Mouse (Mus musculus) hindlimb bud, embryonic 11.5 days (tissue): ENCODE results near the gene Fam228b.
"Not testable (repeated sequence)": the region's sequence is repeated elsewhere in the genome, so short reads cannot be mapped to it uniquely, and the experiment has no call there.

Experiments used
- DNase-seq: peaks from one replicate; pipeline ENCODE4 v3.0.0-alpha.2; 2012; ENCODE audit warnings: low read depth, low spot score; ENCODE audit errors: extremely low spot score

Gene Fam228b

DNA sequence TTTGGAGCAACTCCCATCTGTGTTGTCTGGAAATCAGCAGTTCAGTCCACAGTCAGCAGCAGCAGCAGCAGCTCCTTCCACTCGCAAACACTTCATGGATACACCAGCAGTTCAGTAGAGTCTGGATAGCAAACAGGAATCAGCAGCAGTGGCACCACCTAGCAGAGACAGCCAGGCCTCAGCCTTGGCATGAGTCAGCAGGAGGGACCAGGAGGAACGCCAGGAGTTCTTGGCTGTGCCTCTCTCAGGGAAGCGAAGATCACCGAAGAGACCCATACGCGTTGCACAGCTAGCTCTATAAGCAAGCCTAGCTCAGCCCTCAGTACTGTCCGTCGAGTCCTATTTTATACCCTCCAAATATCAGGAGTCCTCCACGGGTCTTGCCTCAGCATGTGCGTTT is 24.6 kb downstream of the Fam228b start:
- no peak for DNase-seq

DNA sequence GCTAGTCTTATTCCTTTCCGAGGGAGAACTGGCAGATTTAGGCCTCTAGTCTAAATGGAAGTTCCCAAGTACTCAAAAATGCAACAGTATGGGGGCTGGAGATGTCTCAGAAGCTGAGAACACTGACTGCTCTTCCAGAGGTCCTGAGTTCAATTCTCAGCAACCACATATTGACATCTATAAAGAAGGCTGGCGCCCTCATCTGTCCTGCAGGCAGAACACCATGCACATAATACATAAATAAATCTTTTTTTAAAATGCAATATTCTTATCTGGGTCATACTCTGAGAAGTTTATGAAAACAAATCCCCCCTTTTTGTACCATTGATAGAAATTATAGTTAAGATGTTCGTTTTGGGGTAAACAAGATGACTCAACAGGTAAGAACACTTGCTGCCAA is 26.9 kb downstream of the Fam228b start:
- DNase-seq = no peak

- DNase-seq = no peak
These were observed 28.2 kb downstream of the Fam228b start for GRCm38 (mm10) chr12:4740823-4741222.

DNA sequence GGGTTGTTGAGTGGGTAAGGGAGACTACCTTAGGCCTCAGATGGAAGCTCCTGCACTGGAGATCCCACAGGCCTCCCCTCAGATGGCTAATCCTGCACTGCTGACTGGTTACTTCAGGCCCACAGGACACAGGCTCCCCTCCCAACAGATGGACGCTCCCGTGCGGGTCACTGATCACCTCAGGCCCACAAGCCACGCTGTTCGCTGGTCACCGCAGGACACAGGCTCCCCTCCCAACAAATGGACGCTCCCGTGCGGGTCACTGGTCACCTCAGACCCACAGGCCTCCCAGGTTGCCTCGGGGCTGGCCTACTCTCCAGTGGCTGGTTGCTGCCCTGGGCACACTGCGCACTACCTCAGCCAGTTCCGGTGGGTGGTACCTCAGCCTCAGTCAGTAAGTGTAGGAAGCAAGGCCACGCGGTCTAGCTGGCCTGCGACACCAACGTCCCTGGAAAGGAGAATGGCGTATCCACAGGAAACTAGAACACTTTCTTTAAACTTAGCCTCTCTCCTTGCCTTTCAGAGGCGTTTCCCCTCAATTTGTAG is 31.0 kb downstream of the Fam228b start, which contains the start of gene Fam228a:
Fam228a (minus strand) TSS at position 400 of the 546 bp plus-strand sequence.
- no peak for DNase-seq

- no peak for DNase-seq
These were observed 36.7 kb downstream of the Fam228b start for GRCm38 (mm10) chr12:4732332-4732731.

- no peak for DNase-seq
These were observed 37.4 kb downstream of the Fam228b start for GRCm38 (mm10) chr12:4731629-4732028.

- no peak for DNase-seq
These were observed 39.9 kb downstream of the Fam228b start for GRCm38 (mm10) chr12:4729165-4729564.

GRCm38 (mm10) chr12:4719762-4720754 is 49.0 kb downstream of the Fam228b start:
- no peak for DNase-seq

- no peak for DNase-seq
These were observed 49.9 kb downstream of the Fam228b start for GRCm38 (mm10) chr12:4719066-4719761.

DNA sequence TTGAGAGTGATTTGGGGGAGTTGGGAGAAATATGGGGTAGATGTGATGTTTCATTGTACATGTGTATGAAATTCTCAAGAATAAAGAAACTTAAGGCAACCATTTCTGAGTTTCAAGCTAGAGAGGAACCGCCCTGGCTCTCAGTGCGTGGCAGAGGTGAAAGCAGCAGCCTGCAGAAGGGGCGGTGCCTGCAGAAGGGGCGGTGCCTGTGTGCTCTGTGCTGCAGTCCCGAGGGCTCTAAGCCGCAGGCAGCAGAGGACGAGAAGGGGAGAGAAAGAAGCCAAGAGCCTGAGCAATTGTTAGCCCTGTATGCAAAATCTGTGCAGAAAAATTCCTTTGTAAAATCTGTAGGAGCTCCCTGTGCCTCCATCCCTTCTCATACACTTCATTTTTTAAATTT is 51.6 kb downstream of the Fam228b start:
- DNase-seq = no peak

- no peak for DNase-seq
These were observed 53.5 kb downstream of the Fam228b start for GRCm38 (mm10) chr12:4715606-4716005.

DNA sequence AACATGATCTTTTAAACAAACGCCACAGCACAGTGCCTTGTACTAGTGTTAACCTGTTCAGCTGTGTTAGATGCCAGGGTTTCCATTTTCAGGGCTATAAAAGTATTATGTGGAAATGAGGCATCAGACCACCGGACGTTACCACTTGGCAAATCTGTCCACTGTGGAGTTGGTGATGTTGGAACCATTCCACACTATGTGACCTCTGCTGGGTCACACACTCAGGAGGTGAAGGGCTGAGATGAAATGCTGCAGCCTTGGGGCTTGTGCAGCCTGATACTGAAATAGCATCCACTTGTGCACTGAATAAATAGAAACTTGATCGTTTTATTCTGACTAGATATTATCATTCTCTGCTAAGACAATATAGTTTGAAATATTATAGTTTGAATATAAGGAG is 55.7 kb downstream of the Fam228b start:
- DNase-seq = no peak

DNA sequence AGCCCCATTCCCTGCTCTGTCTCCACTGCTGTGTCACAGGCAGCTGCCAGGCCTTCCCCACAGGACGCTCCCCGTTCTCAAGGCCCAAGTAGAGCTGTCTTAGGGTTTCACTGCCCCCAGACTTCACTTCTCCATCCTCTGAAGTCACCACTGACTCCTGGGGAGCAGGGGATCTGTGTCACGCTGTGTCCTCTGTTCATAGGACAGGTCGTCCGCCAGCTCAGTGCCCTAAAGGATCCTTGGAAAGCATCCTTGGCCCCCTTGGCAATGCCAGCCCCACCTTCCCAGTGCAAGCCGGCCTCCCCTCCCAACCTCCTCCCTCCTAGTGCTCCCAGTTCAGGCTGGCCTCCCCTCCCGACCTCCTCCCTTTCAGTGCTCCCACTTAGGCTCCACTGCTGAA is 59.1 kb downstream of the Fam228b start:
- no peak for DNase-seq

DNA sequence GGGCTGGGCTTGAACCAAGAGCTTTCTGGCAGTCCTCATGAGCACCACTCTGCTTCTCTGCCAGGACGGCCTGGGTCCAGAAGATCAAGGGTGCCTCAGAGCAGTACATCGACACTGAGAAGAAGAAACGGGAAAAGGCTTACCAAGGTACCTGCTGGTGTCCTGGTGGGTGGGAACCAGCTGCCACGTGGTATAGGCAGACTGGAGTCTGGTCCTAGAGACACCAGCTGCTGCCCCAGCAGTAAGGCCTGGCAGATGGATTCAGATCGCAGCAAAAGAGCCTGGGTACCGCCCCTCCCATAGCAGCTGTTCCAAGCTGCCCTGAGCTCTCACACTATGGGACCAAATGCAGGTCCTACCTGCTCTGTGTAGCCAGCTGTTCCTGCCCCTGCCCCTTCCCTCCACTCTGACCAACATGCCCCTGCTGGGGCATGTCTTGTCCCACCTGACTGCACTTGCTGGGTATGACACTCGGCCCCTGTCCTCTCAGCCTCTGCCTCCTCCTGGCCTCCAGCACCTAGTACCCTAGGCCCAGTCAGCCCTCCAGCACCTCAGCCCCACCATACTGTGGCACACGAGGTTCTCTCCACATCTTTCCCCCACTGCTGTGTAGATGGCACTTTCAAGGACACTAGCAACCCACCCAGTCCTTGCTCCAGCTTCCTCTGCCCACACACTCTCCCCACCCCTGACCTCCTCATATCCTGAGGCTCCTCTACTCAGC is 60.0 kb downstream of the Fam228b start:
- DNase-seq = no peak

DNA sequence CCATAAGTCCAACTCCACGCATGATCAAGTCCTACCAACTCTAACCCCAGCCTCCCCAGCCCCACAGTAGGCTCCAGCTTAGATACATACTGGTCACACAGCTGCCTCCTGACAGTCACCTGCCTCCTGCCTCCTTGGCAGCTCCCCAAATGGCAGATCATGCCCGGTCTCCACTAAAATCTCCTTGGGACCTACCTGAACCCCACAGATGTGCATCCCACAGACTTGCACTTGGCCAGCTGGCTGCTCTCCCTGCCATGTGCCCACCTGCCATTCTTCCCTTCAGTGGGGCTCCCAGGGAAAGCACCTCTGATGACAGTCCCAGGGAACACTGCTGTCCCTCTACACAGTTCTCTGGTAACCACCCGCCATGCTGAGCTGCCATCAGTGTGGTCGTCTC is 60.8 kb downstream of the Fam228b start:
- DNase-seq = no peak

DNA sequence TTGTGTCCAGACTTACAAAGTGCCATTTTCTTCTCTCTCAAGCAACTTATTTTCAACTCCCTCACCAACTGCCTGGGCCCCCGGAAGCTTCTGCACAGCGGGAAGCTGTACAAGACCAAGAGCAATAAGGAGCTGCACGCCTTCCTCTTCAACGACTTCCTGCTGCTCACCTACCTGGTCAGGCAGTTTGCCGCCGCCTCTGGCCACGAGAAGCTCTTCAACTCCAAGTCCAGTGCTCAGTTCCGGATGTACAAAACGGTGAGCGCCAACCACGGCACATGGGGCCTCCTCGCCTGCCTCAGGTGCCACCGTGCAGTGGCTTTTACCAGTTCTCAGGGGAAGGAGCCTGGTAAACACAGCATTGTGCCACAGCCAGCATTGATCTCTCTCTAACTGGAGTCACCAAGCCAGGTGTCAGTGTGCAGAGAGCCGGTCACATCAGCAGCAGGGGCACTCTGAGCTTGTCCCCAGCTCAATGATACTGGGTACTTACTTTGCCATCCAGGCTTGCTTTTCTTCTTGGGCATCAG is 61.5 kb downstream of the Fam228b start:
- DNase-seq = no peak

GRCm38 (mm10) chr12:4706901-4707300 is 62.2 kb downstream of the Fam228b start:
- DNase-seq = no peak

DNA sequence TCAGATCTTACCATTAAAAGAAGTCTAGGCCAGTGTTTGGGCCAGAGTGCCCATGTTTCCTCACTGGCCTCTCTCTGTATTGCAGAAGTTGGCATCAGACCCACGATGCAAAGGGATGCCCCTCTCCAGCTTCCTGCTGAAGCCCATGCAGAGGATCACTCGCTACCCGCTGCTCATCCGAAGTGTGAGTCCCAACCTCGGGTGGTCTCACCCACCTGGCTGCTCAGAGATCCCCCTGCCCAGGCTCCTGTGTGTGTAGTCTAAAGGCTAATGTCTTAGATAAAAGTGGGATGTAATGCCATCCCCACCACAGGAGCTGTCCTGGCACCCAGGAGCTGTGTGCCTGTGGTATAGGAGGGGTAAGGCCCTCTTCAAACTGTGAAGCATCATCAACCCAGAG is 62.9 kb downstream of the Fam228b start:
- DNase-seq = no peak

GRCm38 (mm10) chr12:4705626-4706025 is 63.4 kb downstream of the Fam228b start:
- not testable (repeated sequence) for DNase-seq

- no peak for DNase-seq
These were observed 74.5 kb downstream of the Fam228b start for GRCm38 (mm10) chr12:4694534-4694933.

- DNase-seq = no peak
These were observed 77.9 kb downstream of the Fam228b start for GRCm38 (mm10) chr12:4691193-4691592.
